Mouse (Mus musculus) liver, adult 2 months (tissue): Measurements from ENCODE around the gene Dntt.

Experiments
- CTCF ChIP-seq: fragments of 200-500 bp; IDR thresholded peaks from 2 replicates; pipeline ENCODE4 v1.5.1; 2011; ENCODE audit warnings: low read depth, low read length, control low read depth
- POLR2A ChIP-seq: fragments of 200-500 bp; IDR thresholded peaks from 2 replicates; pipeline ENCODE4 v1.6.1; 2011; ENCODE audit warnings: low read length, control low read depth; ENCODE audit not compliant: insufficient read depth; ENCODE audit errors: extremely low read depth

- no peak for TF ChIP-seq CTCF
- TF ChIP-seq POLR2A = no peak
Measured at GRCm38 (mm10) chr19:41091901-41092300, 62.8 kb downstream of the Dntt start.
